Mouse (Mus musculus) kidney, adult 11 months (tissue): ENCODE measurements around the gene Adgrl1.
"Not testable (repeated sequence)": the region's sequence is repeated elsewhere in the genome, so short reads cannot be mapped to it uniquely, and the experiment has no call there.

ENCODE experiments used
- DNase-seq: peaks from one replicate; pipeline ENCODE4 v3.0.0; 2022

The Adgrl1 gene

GRCm38 (mm10) chr8:83956789-83957188 lies 56.9 kb downstream of the Adgrl1 start:
- DNase-seq = no peak

DNA sequence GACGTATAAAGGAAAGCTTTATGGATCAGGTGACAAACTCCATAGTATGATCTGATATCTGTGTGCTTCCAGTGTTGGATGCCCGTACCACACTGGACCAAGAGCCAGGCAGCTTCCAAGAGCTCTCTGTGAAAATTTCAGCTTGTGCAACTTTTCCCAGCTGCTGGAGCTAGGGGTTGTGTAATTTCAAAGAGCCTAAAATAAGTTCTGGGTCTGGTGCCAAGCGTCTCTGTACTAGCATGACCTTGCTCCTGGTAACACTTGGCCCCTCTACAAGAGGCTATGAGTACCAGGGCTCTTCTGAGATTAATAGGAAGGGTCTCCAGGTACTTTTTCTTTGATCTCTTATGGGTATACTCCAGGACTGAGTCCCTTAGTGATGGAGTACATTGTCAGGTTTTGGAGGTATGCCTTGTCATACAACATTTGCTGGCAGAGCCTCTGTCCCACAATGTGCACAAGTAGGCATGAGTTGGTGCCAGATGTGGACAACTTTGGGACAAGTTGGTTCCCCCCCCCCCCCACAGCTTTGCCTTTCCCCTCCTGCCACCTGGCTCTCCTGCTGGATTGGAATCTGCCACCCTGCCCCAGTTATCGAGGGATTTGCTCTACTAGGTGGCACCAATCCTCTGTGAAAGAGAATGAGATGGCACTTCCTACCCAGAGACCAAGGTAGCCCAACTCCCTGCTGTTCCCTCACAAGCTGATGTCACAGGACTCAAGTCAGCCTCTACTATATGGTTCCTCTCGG lies 64.3 kb downstream of the Adgrl1 start:
- DNase-seq = peak; percentile 25

GRCm38 (mm10) chr8:83967701-83968100 lies 67.8 kb downstream of the Adgrl1 start:
- DNase-seq = no peak

DNA sequence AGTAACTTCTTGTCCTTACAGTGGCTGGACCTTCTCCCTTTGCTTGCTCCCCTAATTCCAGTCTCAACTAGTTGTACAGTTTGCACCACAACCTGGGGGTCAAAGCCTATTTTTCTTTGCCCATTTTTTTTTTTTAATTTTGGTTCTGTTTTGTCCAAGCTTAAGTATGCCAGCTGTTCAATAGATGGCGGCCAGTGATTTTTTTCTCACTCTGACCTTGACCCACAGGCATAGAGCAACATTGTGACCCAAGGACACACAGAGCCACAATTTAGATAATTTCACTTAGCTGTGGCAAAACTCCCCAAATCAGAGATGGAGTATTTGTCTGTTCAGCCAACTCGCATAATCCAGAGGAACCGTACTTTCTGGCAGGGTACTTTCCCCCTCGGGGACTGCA lies 71.2 kb downstream of the Adgrl1 start:
- no peak for DNase-seq

DNA sequence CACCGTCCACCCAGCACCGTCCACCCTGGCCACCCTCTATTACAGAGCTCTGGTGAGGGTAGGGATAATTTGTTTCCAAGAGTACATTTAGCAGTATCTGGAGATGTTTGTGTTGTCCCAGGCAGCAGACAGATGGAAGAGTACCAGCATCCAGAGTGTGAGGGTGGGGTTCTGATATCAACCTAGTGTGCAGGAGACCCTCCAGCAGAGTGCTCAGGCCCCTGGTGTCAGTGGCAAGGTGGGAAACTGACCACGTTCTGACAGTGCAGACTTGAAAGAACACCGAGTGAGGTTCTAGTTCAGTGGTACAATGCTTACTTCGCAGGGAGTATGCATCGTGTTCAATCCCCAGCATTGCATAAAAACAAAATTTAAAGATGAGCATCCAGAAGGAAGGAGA lies 71.8 kb downstream of the Adgrl1 start:
- no peak for DNase-seq

- DNase-seq = peak; percentile 99
These were observed 72.5 kb downstream of the Adgrl1 start, which contains the start of gene Prkaca for GRCm38 (mm10) chr8:83972150-83973120. Gene Prkaca, plus strand, starts transcription at chr8:83972993.

GRCm38 (mm10) chr8:83973161-83974031 lies 73.5 kb downstream of the Adgrl1 start:
- DNase-seq = no peak

DNA sequence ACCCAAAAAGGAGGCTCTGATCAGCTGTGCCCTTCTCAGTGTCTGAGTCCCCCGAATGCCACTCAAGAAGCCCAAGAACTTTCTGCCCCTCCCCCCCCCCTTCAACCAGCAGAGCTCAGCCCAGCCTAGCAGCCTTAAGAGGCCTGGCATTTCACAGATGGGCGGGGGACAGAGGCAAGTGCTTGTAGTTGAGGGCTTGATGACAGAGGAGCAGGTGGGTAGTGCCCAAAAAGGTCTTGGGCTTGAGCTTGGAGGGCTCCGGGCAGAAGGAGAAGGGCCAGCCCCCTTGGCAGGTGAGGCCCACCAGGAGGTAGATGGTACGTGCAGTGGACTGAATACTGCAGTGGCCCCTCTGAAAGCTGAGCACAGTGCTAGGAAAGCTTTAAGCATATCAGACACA lies 74.6 kb downstream of the Adgrl1 start:
- DNase-seq = no peak

DNA sequence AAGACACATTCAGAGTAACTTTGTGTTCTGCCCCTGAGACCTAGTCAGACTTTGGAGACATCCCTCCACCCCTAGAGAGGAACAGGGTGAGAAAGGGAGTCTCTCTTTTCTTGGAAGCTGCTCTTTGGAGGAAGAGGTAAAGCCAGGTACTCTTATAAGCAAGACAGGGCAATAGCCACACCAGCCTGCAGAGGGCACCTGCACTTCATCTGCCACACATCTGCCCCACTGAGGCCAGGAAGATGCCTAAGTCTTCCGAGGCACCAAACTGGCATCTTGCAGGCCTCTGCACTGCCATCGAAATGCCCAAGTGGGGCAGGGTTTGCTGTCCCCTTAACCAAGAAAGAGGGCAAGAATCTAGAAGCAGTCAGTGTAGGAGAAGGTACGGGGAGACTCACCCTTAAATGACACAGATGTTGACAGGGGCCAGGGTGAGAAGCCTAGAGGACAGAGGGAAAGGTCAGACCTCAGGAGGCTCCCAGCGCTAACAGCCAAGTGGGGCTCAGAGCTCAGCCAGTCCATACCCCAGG lies 76.3 kb downstream of the Adgrl1 start:
- no peak for DNase-seq

DNA sequence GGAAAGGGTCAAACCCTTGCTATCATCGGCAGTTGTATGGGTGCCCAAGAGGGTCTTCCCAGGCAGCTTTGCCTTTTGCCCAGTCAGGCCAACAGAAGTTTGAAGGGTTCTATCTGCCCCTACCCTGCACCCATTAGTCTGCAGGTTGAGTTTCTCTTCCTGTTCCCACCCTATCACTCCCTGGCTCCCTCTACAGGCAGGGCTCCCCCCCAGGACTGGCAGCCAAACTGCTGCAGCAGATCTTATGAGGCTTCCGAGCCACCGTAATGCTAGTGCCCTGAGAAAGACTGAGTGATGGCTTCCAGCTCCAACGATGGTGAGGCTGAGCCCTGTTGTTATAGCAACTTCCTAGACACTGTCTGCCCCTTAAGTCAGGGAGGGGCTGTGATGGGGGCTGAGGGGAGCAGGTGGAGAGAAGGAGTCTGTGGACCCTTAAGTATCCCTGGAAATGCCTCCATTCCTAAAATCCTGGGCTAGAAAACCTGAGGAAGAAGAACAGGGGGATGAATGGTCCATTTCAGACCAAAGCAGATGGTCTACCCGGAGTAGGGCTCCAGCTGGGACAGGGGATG lies 77.0 kb downstream of the Adgrl1 start:
- DNase-seq = no peak

DNA sequence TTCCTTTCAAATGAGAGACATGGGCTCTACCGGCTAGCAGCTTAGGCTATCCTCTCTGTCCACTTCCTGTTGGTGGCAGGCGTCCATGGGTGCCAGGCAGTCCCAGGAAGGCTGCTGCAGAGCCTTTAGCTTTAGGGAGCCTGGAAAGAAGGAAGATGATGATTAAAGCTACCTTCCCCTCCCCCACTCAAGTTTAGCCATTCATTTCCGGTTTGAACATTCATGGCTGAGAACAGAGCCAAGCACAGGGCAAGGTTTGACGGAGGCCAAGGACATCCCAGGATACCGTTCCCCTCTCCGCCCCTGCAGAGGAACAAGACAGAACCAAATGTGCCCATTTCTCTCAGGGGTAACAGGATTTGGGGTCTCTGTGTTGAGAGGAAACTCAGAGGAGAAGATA lies 77.7 kb downstream of the Adgrl1 start:
- DNase-seq = peak; percentile 47

DNA sequence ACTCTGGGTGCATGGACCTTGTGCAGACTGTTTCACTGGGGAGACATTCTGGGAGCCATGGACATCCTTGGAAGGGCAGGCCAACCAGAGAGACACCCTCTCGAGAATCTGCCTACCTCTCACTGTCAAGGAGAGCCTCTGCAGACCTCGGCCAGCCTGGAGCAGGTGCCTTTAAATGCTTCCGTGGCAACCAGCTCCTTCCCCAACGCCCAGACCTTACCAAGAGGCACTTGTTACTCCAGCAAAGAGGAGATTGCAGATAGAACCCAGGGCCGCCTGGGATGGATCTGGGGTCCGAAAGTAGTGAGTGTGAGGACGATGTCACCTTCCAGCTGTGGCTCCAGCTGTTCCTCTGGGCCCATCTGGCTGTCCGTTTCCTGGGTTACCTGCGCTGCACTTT lies 78.3 kb downstream of the Adgrl1 start:
- DNase-seq = no peak

- no peak for DNase-seq
These were observed 80.3 kb downstream of the Adgrl1 start for GRCm38 (mm10) chr8:83980250-83980649.

DNA sequence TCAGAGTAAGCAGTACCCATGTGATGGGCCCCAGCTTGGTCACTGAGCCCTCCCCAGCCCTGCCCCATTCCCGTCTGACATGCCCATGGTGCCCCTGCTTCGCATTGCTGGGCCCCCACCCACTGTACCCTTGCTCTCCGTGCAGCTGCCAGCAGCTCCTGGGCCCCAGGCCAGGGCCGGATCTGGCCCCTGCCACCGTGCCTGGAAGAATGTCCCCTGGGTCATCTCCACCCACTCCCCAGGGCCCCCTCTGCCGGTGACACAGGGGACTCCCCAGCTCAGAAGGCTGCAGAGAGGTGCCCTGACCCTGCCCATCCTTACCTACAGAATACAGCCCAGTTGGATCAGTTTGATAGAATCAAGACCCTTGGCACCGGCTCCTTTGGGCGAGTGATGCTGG lies 80.9 kb downstream of the Adgrl1 start:
- DNase-seq = no peak

DNA sequence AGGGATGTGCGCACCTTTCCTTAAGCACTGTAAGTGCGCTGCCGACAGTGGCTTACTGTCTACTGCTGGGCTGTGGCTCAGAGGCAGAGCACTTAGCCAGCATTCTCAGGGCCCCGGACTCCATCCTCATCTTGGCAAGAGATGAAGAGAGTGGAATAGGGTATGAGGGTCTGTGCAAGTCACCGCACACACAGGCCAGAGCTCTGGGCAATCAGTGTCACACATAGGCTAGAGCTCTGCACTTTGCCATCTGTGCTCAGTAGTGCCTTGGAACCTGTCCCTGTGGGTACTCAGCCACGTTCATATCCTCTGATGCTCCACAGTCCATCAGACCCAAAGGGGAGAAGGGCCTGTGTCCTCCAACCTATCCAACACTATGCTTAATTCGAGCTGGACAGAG lies 81.6 kb downstream of the Adgrl1 start:
- DNase-seq = no peak

DNA sequence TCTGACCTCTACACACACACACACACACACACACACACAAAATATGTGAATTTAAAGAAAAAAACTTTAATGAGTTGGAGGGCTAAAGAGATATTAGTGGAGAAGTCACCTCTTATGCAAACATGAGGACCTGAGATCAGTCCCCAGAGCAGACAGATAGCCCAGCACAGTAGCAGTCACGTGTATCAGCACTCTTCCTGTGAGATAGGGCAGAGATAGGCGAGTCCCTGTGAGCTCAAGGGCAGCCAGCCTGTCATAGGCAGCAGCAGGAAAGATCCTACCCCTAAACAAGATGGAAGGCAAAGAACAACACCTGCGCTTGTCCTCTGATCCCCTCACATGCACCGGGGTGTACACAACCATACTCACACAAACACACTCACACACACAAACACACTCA lies 82.5 kb downstream of the Adgrl1 start:
- no peak for DNase-seq

GRCm38 (mm10) chr8:83983222-83983621 lies 83.3 kb downstream of the Adgrl1 start:
- not testable (repeated sequence) for DNase-seq

DNA sequence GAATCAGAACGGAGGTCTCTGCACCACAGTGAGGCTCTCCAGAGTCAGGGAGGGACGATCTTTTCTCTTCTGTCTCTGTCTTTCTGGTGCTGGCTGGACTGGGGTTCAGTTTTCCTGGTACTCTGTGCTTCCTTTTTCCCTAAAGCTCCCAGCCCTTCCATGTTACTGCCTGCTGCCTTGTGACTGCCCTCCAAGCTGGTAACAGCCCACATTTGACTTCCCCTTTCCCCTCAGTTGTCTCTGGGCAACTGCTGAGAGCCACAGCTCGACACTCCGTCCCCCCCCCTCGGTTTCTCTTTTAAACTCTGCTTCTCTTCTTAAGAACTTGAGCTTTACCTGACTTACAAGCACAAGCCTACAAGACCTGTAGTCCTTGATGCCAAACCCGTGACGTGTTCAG lies 89.3 kb downstream of the Adgrl1 start:
- DNase-seq = no peak

GRCm38 (mm10) chr8:83990170-83990569 lies 90.3 kb downstream of the Adgrl1 start:
- DNase-seq = no peak
